Comparison of ENCODE assay signal across 9 mouse cellular contexts in the genomic region with DNA sequence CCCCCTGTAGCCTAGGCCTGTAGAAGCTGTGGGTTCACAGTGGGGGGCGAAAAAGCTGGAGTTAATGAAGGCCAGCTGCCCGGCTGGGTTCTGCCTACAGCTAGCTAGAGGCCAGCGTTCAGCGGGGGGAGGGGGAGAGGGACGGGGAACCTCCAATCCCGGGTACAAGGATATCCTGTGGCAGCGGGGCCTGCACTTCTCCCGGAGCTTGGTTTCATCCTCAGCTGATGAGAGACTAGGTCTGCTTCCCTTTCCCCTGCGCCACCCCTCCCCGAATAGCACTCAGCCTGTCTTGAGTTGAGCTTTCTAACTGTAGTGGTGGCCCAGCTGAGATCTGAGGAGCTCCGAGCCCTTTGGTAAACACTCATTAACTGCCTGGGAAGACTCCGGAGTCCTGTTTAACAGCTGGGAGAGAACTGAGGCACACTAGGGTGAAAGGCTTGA. TPM values are rescaled to one million over a fixed set of nuclear protein-coding genes. Genes with fewer than 3 reads are reported as not detected.
DNase-seq lines count a peak whose midpoint lies in the region; ATAC-seq and TF ChIP-seq lines count a peak whose summit lies in the region.
"Had no signal": no experiment of that assay in that cellular context is flagged by ENCODE, and none has a peak within 500 bp of the region (broad histone marks: within the 10 kb centered on the region; RNA-seq: fewer than 3 reads in every experiment).

No protein-coding gene starts in this region.

- peak overlapping the region; percentile 81 for H3K27ac ChIP-seq in ES-Bruce4 (ENCODE audit: insufficient read depth, low read length)
- H3K27ac ChIP-seq in forebrain, embryonic 11.5 days (ENCODE audit: low read depth, low read length) = peak overlapping the region; percentile 57
- no peak overlapping the region for H3K27ac ChIP-seq in midbrain, postnatal 0 days (ENCODE audit: low read depth, low read length)

- 0 out of 2 replicates have a peak, but pooled peaks have one; percentile 37 for TF ChIP-seq EP300 in ES-Bruce4 (IDR thresholded peaks at IDR 0.05; ENCODE audit: insufficient read depth, low read depth, low read length)

- no peaks in the 10 kb centered on the region for H3K9me3 ChIP-seq in ES-Bruce4 (replicated peaks; ENCODE audit: control insufficient read depth, insufficient read depth, low read length, poor library complexity, severe bottlenecking)
- no peaks in the 10 kb centered on the region for H3K9me3 ChIP-seq in forebrain, embryonic 11.5 days (ENCODE audit: control insufficient read depth, low read length)
- H3K9me3 ChIP-seq in midbrain, postnatal 0 days (ENCODE audit: low read length) = no peaks in the 10 kb centered on the region

- H3K9ac ChIP-seq in ES-Bruce4 (ENCODE audit: low read depth, poor library complexity, severe bottlenecking) = peak overlapping the region; percentile 20
- H3K9ac ChIP-seq in forebrain, embryonic 11.5 days (ENCODE audit: low read length) = peak overlapping the region; percentile 39
- H3K9ac ChIP-seq in midbrain, postnatal 0 days (replicated peaks; ENCODE audit: low read length, poor library complexity, severe bottlenecking) = no peak overlapping the region

- peak; percentile 29 for ATAC-seq in forebrain, embryonic 11.5 days (replicated peaks; ENCODE audit: low FRiP score)
- peak; percentile 25; the same call in 1 of the 2 replicates for ATAC-seq in midbrain, postnatal 0 days (ENCODE audit: low FRiP score)

- no peak for TF ChIP-seq CTCF in ES-Bruce4 (IDR thresholded peaks at IDR 0.05; ENCODE audit: low read depth, low read length)
- no peak for TF ChIP-seq CTCF in midbrain, postnatal 0 days (IDR thresholded peaks at IDR 0.05)

- WGBS in forebrain, embryonic 11.5 days = 1% methylated on average over 12 of the region's 12 CpGs
- WGBS in midbrain, postnatal 0 days = 8% methylated on average over 12 of the region's 12 CpGs

- no peaks in the 10 kb centered on the region for H3K27me3 ChIP-seq in ES-Bruce4 (ENCODE audit: control insufficient read depth, insufficient read depth, low read length, poor library complexity, severe bottlenecking)
- H3K27me3 ChIP-seq in forebrain, embryonic 11.5 days (ENCODE audit: control insufficient read depth, insufficient read depth, low read length) = no peaks in the 10 kb centered on the region
- no peaks in the 10 kb centered on the region for H3K27me3 ChIP-seq in midbrain, postnatal 0 days (ENCODE audit: insufficient read depth, low read length)

- H3K36me3 ChIP-seq in ES-Bruce4 (ENCODE audit: control insufficient read depth, insufficient read depth, low read length, poor library complexity, severe bottlenecking) = peaks cover 4% of the 10 kb centered on the region
- no peaks in the 10 kb centered on the region for H3K36me3 ChIP-seq in forebrain, embryonic 11.5 days (ENCODE audit: control insufficient read depth, insufficient read depth, low read length)
- H3K36me3 ChIP-seq in midbrain, postnatal 0 days (ENCODE audit: insufficient read depth, low read length) = no peaks in the 10 kb centered on the region

- peaks cover 20% of the 10 kb centered on the region for H3K4me1 ChIP-seq in ES-Bruce4 (ENCODE audit: control insufficient read depth, insufficient read depth, low read length)
- H3K4me1 ChIP-seq in forebrain, embryonic 11.5 days (replicated peaks; ENCODE audit: control insufficient read depth, insufficient read depth, low read length) = peaks cover 41% of the 10 kb centered on the region
- peaks cover 25% of the 10 kb centered on the region; the same call in 1 of the 2 replicates for H3K4me1 ChIP-seq in midbrain, postnatal 0 days (ENCODE audit: insufficient read depth, low read length)

- no peak overlapping the region for H3K4me3 ChIP-seq in ES-Bruce4 (ENCODE audit: low read depth, low read length)
- H3K4me3 ChIP-seq in forebrain, embryonic 11.5 days (ENCODE audit: low read depth, low read length) = no peak overlapping the region
- H3K4me3 ChIP-seq in midbrain, postnatal 0 days (ENCODE audit: low read depth, low read length) = no peak overlapping the region
- H3K4me3 ChIP-seq: erythroblast, embryonic 14.5 days had no signal

- TF ChIP-seq POLR2A in ES-Bruce4 (IDR thresholded peaks at IDR 0.05; ENCODE audit: insufficient read depth, low read length) = no peak

- DNase-seq in cerebellum, adult 11-12 months = peak; percentile 60
- no peak for DNase-seq in cerebellum, adult 11 months
- DNase-seq in forebrain, embryonic 11.5 days (ENCODE audit: low spot score) = peak; percentile 88
- DNase-seq in kidney, postnatal 4 days = peak; percentile 77 to 84
- DNase-seq in midbrain, postnatal 0 days (ENCODE audit: low spot score) = peak; percentile 59
- no peak for DNase-seq in urinary bladder, postnatal 4 days (ENCODE audit: low spot score in 2 of 2)
- no peak for DNase-seq in spleen, postnatal 36 days (ENCODE audit: low spot score in 2 of 2)

- peak overlapping the region; percentile 18; the same call in 1 of the 2 replicates for H3K4me2 ChIP-seq in forebrain, embryonic 11.5 days (ENCODE audit: low read depth, low read length, severe bottlenecking)
- no peak overlapping the region for H3K4me2 ChIP-seq in midbrain, postnatal 0 days (ENCODE audit: low read depth, low read length, poor library complexity, severe bottlenecking)

RNA-seq across cellular contexts. Expression of a gene that starts 1.7 kb away (rescaled TPM):
- 23.7 and 26.3 TPM in 2 replicates for polyA plus RNA-seq in ES-Bruce4 (2011; ENCODE audit: insufficient read depth, insufficient read length, low read depth, missing spikeins)
- polyA plus RNA-seq in forebrain, embryonic 11.5 days (2014; fragmentation: Nextera tagmentation; extraction: Ambion mirVana) = 23.3 and 25.2 TPM in 2 replicates
- 14.3 and 20.4 TPM in 2 replicates for total RNA-seq in midbrain, postnatal 0 days (2014; rRNA removed)
- polyA plus RNA-seq in midbrain, postnatal 0 days (2015; fragmentation: Nextera tagmentation; extraction: Ambion mirVana) = 8.2 and 8.7 TPM in 2 replicates

RNA-seq across cellular contexts. Expression of a gene that starts 18.3 kb away (rescaled TPM):
- polyA plus RNA-seq in ES-Bruce4 (2011; ENCODE audit: insufficient read depth, insufficient read length, low read depth, missing spikeins) = 54.3 and 55.8 TPM in 2 replicates
- polyA plus RNA-seq in forebrain, embryonic 11.5 days (2014; fragmentation: Nextera tagmentation; extraction: Ambion mirVana) = 52.8 and 54.7 TPM in 2 replicates
- 0.19 and 0.44 TPM in 2 replicates for total RNA-seq in midbrain, postnatal 0 days (2014; rRNA removed)
- 0.52 and 0.65 TPM in 2 replicates for polyA plus RNA-seq in midbrain, postnatal 0 days (2015; fragmentation: Nextera tagmentation; extraction: Ambion mirVana)

RNA-seq across cellular contexts. Expression of a gene that starts 56.9 kb away (rescaled TPM):
- polyA plus RNA-seq in ES-Bruce4 (2011; ENCODE audit: insufficient read depth, insufficient read length, low read depth, missing spikeins) = not detected in 2 replicates
- polyA plus RNA-seq in forebrain, embryonic 11.5 days (2014; fragmentation: Nextera tagmentation; extraction: Ambion mirVana) = 0.23 TPM in 1 of 2 replicates, not detected in the other
- 3.0 and 5.1 TPM in 2 replicates for total RNA-seq in midbrain, postnatal 0 days (2014; rRNA removed)
- 4.5 and 5.1 TPM in 2 replicates for polyA plus RNA-seq in midbrain, postnatal 0 days (2015; fragmentation: Nextera tagmentation; extraction: Ambion mirVana)
- polyA plus RNA-seq: erythroblast, embryonic 14.5 days had no signal

Comparison
In these comparisons a context has a peak if more than half of its experiments do, and no peak if none do; other contexts are left out.
1. DNase-seq: peak in cerebellum, adult 11-12 months (single experiment), forebrain, embryonic 11.5 days (single experiment), kidney, postnatal 4 days (2 of 2) and midbrain, postnatal 0 days (single experiment); none in cerebellum, adult 11 months (single experiment), urinary bladder, postnatal 4 days (0 of 2) and spleen, postnatal 36 days (0 of 2).
2. RNA of a gene that starts 18.3 kb away (polyA plus RNA-seq): 54.3 to 55.8 TPM in ES-Bruce4 and 52.8 to 54.7 TPM in forebrain, embryonic 11.5 days; 0.52 to 0.65 TPM in midbrain, postnatal 0 days; every median in the first group is over 10 times any median in the second.